Mouse (Mus musculus) lung, embryonic 16.5 days (tissue): ENCODE measurements around the gene Tmem59. TPM values are rescaled to one million over a fixed set of nuclear protein-coding genes. Genes with fewer than 3 reads are reported as not detected.

Experiments
- ATAC-seq: fragments of 200-750 bp; cut with Nextera tagmentation; 2 replicates; pipeline ENCODE4 v1.8.0; 2017; ENCODE audit warnings: low read depth, mild to moderate bottlenecking, moderate library complexity
- H3K27ac ChIP-seq: fragments of 300-500 bp; sonication (generic); 2 replicates; pipeline ENCODE4 v1.5.1; 2014; ENCODE audit warnings: mild to moderate bottlenecking, control low read depth, low read length
- H3K27me3 ChIP-seq: fragments of 300-500 bp; sonication (generic); 2 replicates; pipeline ENCODE4 v1.6.1; 2014; ENCODE audit warnings: low read depth, low read length, mixed read lengths; ENCODE audit not compliant: control insufficient read depth, insufficient read depth
- H3K36me3 ChIP-seq: fragments of 300-500 bp; sonication (generic); 2 replicates; pipeline ENCODE4 v1.6.1; 2014; ENCODE audit warnings: low read length; ENCODE audit not compliant: control insufficient read depth, insufficient read depth
- H3K4me1 ChIP-seq: fragments of 300-500 bp; sonication (generic); replicated peaks from 2 replicates; pipeline ENCODE4 v1.6.1; 2014; ENCODE audit warnings: low read length, mixed read lengths; ENCODE audit not compliant: control insufficient read depth, insufficient read depth
- H3K4me2 ChIP-seq: fragments of 300-500 bp; sonication (generic); 2 replicates; pipeline ENCODE4 v1.6.1; 2014; ENCODE audit warnings: low read depth, low read length, control low read depth
- H3K4me3 ChIP-seq: fragments of 300-500 bp; sonication (generic); 2 replicates; pipeline ENCODE4 v1.5.1; 2014; ENCODE audit warnings: mild to moderate bottlenecking, low read length, control low read depth
- H3K9ac ChIP-seq: fragments of 300-500 bp; sonication (generic); 2 replicates; pipeline ENCODE4 v1.6.1; 2014; ENCODE audit warnings: low read length, control low read depth
- H3K9me3 ChIP-seq: fragments of 300-500 bp; sonication (generic); 2 replicates; pipeline ENCODE4 v1.6.1; 2016; ENCODE audit warnings: low read length; ENCODE audit not compliant: control insufficient read depth
- WGBS: fragments of 180-500 bp; shearing (Covaris S2); extraction: QIAGEN DNeasy Blood & Tissue Kit; methylation state at CpG from one replicate; pipeline ENCODE4 v1.1.7; 2014; 5-methylcytosine and 5-hydroxymethylcytosine counted together
- polyA plus RNA-seq: library from polyadenylated mRNA; unstranded; fragments of >200 nt; fragmentation: Nextera tagmentation; extraction: Ambion mirVana; gene quantifications from 2 replicates; pipeline ENCODE4 v1.2.1, GENCODE M21; 2015

Gene Tmem59
- polyA plus RNA-seq, 1 experiment from 2014 or later, result 496 TPM

- no peak overlapping the region for H3K4me3 ChIP-seq
- H3K4me1 ChIP-seq, result no peaks in the 10 kb centered on the region
- no peak overlapping the region for H3K9ac ChIP-seq
- H3K27me3 ChIP-seq, result no peaks in the 10 kb centered on the region
- peaks cover 40% of the 10 kb centered on the region for H3K36me3 ChIP-seq
- H3K27ac ChIP-seq, result no peak overlapping the region
- WGBS, result 97% methylated on average over 3 of the region's 3 CpGs
- no peak overlapping the region for H3K4me2 ChIP-seq
- no peaks in the 10 kb centered on the region for H3K9me3 ChIP-seq
- ATAC-seq, result no peak
Observed at GRCm38 (mm10) chr4:107193841-107194240, 15.6 kb downstream of the Tmem59 start.

- Histone ChIP-seq H3K4me1 (no peaks in the 10 kb centered on the region), H3K4me3 (no peak overlapping the region), H3K9me3 (no peaks in the 10 kb centered on the region), H3K4me2 (no peak overlapping the region), H3K36me3 (peaks cover 44% of the 10 kb centered on the region), H3K9ac (no peak overlapping the region), H3K27ac (no peak overlapping the region), H3K27me3 (no peaks in the 10 kb centered on the region)
- 92% methylated on average over 2 of the region's 2 CpGs for WGBS
- ATAC-seq, result no peak
Observed at GRCm38 (mm10) chr4:107196454-107196853, 18.3 kb downstream of the Tmem59 start.

- Histone ChIP-seq H3K4me1 (no peaks in the 10 kb centered on the region), H3K36me3 (peaks cover 49% of the 10 kb centered on the region), H3K4me2 (no peak overlapping the region), H3K27ac (no peak overlapping the region), H3K4me3 (no peak overlapping the region), H3K9me3 (no peaks in the 10 kb centered on the region), H3K9ac (no peak overlapping the region), H3K27me3 (no peaks in the 10 kb centered on the region)
- ATAC-seq, result no peak
- WGBS, result 93% methylated on average over 5 of the region's 5 CpGs
Observed at GRCm38 (mm10) chr4:107198072-107198471, 19.9 kb downstream of the Tmem59 start.

- Histone ChIP-seq H3K9ac (no peak overlapping the region), H3K4me3 (no peak overlapping the region), H3K4me1 (no peaks in the 10 kb centered on the region), H3K4me2 (no peak overlapping the region), H3K9me3 (no peaks in the 10 kb centered on the region), H3K36me3 (peaks cover 49% of the 10 kb centered on the region), H3K27ac (no peak overlapping the region), H3K27me3 (no peaks in the 10 kb centered on the region)
- no peak for ATAC-seq
- WGBS, result 95% methylated on average over 3 of the region's 3 CpGs
Observed at GRCm38 (mm10) chr4:107201779-107202178, 23.6 kb downstream of the Tmem59 start.

- no peak overlapping the region for H3K9ac ChIP-seq
- H3K36me3 ChIP-seq, result peaks cover 42% of the 10 kb centered on the region
- H3K4me2 ChIP-seq, result no peak overlapping the region
- 69% methylated on average over 7 of the region's 7 CpGs for WGBS
- no peak overlapping the region for H3K27ac ChIP-seq
- no peak for ATAC-seq
- no peaks in the 10 kb centered on the region for H3K27me3 ChIP-seq
- no peaks in the 10 kb centered on the region for H3K4me1 ChIP-seq
- H3K4me3 ChIP-seq, result no peak overlapping the region
- no peaks in the 10 kb centered on the region for H3K9me3 ChIP-seq
Observed at GRCm38 (mm10) chr4:107203001-107203400, 24.8 kb downstream of the Tmem59 start.

- Histone ChIP-seq H3K4me1 (peaks cover 7% of the 10 kb centered on the region), H3K36me3 (peaks cover 17% of the 10 kb centered on the region), H3K27me3 (no peaks in the 10 kb centered on the region), H3K4me3 (no peak overlapping the region), H3K9me3 (no peaks in the 10 kb centered on the region), H3K27ac (no peak overlapping the region), H3K4me2 (no peak overlapping the region), H3K9ac (no peak overlapping the region)
- ATAC-seq, result no peak
- WGBS, result 90% methylated on average over 2 of the region's 2 CpGs
Observed at GRCm38 (mm10) chr4:107207016-107207415, 28.8 kb downstream of the Tmem59 start.

GRCm38 (mm10) chr4:107208880-107209279 is 30.7 kb downstream of the Tmem59 start, which contains the start of gene Ldlrad1:
Gene Ldlrad1, plus strand, starts transcription at chr4:107209180.
- Histone ChIP-seq H3K4me1 (peaks cover 10% of the 10 kb centered on the region), H3K4me2 (no peak within 1 kb of the TSS), H3K9ac (no peak within 1 kb of the TSS), H3K27ac (peak within 1 kb of the TSS; percentile 40), H3K9me3 (no peaks in the 10 kb centered on the region), H3K36me3 (peaks cover 10% of the 10 kb centered on the region), H3K4me3 (no peak within 1 kb of the TSS), H3K27me3 (no peaks in the 10 kb centered on the region)
- no peak for ATAC-seq
- 80% methylated on average over 3 of the region's 3 CpGs for WGBS

GRCm38 (mm10) chr4:107210483-107211097 is 32.4 kb downstream of the Tmem59 start:
- Histone ChIP-seq H3K4me1 (peaks cover 10% of the 10 kb centered on the region), H3K27ac (peak overlapping the region; percentile 40), H3K4me3 (no peak overlapping the region), H3K9ac (no peak overlapping the region), H3K4me2 (no peak overlapping the region), H3K27me3 (no peaks in the 10 kb centered on the region), H3K9me3 (no peaks in the 10 kb centered on the region), H3K36me3 (peaks cover 2% of the 10 kb centered on the region; the same call in 1 of the 2 replicates)
- 44% methylated on average over 5 of the region's 5 CpGs for WGBS
- peak; percentile 72 for ATAC-seq

GRCm38 (mm10) chr4:107211465-107211864 is 33.3 kb downstream of the Tmem59 start:
- H3K4me1 ChIP-seq, result peaks cover 10% of the 10 kb centered on the region
- peak; percentile 70 for ATAC-seq
- no peak overlapping the region for H3K9ac ChIP-seq
- no peak overlapping the region for H3K4me2 ChIP-seq
- no peaks in the 10 kb centered on the region; the same call in 1 of the 2 replicates for H3K36me3 ChIP-seq
- peak overlapping the region; percentile 40 for H3K27ac ChIP-seq
- H3K4me3 ChIP-seq, result no peak overlapping the region
- WGBS, result 46% methylated on average over 4 of the region's 4 CpGs
- H3K9me3 ChIP-seq, result no peaks in the 10 kb centered on the region
- H3K27me3 ChIP-seq, result no peaks in the 10 kb centered on the region
